ENCODE assay signal across 28 mouse cellular contexts in genomic region chr7:44598336-44598735, GRCm38 (mm10). TPM values are rescaled to one million over a fixed set of nuclear protein-coding genes. Genes with fewer than 3 reads are reported as not detected.
"Had no signal": no experiment of that assay in that cellular context is flagged by ENCODE, and none has a peak within 500 bp of the region (broad histone marks: within the 10 kb centered on the region; RNA-seq: fewer than 3 reads in every experiment).

No protein-coding gene starts in this region.

- ATAC-seq: hindbrain, embryonic 16.5 days; inflammation-experienced regulatory T-cells, adult 6 months; intestine, embryonic 15.5 days; intestine, postnatal 0 days; liver, embryonic 12.5 days had no signal

- H3K4me1 ChIP-seq: liver, embryonic 12.5 days had no signal

- H3K9me3 ChIP-seq: heart, embryonic 10.5 days; heart, embryonic 12.5 days; hindbrain, embryonic 10.5 days; hindbrain, embryonic 12.5 days; intestine, embryonic 15.5 days; limb, embryonic 13.5 days; limb, embryonic 15.5 days; liver, embryonic 12.5 days had no signal

- H3K27ac ChIP-seq: gastrocnemius, adult 2 months; heart, embryonic 10.5 days; hindbrain, embryonic 10.5 days; hindbrain, embryonic 12.5 days; hindbrain, embryonic 14.5 days; intestine, embryonic 15.5 days; left cerebral cortex, adult 2 months; limb, embryonic 13.5 days; limb, embryonic 15.5 days; liver, embryonic 12.5 days; liver, embryonic 14.5 days had no signal

- H3K36me3 ChIP-seq: heart, embryonic 10.5 days; heart, embryonic 12.5 days; hindbrain, embryonic 12.5 days; intestine, embryonic 15.5 days; limb, embryonic 13.5 days; limb, embryonic 15.5 days; liver, embryonic 12.5 days had no signal

- H3K4me3 ChIP-seq: gastrocnemius, adult 2 months; heart, embryonic 10.5 days; heart, embryonic 12.5 days; hindbrain, embryonic 10.5 days; hindbrain, embryonic 12.5 days; intestine, embryonic 15.5 days; left cerebral cortex, adult 2 months; limb, embryonic 13.5 days; limb, embryonic 15.5 days; liver, embryonic 12.5 days had no signal

- DNase-seq: gastrocnemius, postnatal 10 days; gastrocnemius, postnatal 25 days; heart, adult 18-20 months; heart, postnatal 10 days; heart, postnatal 4 days; kidney, adult 18-20 months; kidney, adult 8-10 months; kidney, postnatal 10 days; kidney, postnatal 25 days; kidney, postnatal 4 days; layer of hippocampus, adult 9-11 months; left cerebral cortex, postnatal 4 days had no signal

- H3K9ac ChIP-seq: heart, embryonic 12.5 days; hindbrain, embryonic 12.5 days; hindbrain, embryonic 14.5 days; intestine, embryonic 15.5 days; limb, embryonic 13.5 days; limb, embryonic 15.5 days; liver, embryonic 12.5 days; liver, embryonic 14.5 days had no signal

RNA-seq across cellular contexts. Expression of gene Napsa, which starts 26.2 kb away (rescaled TPM):
- total RNA-seq: left cerebral cortex, postnatal 14 days had no signal
